Mouse (Mus musculus) ES-CJ7 (cell line): ENCODE results near the gene Esm1.
A peak's percentile ranks its signal among the peaks of the same experiment; 100 is the strongest.

Experiments
- DNase-seq: peaks from one replicate; pipeline ENCODE4 v3.0.0; 2011; ENCODE audit warnings: low read depth, low spot score

The Esm1 gene

DNA sequence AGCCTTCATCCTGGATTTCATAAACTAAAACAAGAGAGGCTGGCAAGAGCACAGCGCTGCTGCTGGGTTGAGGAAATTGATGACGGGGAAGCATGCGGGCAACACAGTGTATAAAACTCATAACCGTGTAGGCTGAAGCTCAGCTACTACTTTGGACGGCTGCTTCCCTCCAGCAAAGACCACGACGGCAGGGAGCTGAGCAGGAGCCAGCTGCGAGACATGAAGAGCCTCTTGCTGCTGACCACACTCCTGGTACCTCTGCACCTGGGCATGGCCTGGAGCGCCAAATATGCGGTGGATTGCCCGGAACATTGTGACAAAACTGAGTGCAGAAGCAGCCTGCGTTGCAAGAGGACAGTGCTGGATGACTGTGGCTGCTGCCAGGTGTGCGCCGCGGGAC is at the start of gene Esm1:
TSS of gene Esm1 (plus strand) at position 36 of the 400 bp plus-strand sequence.
- no peak for DNase-seq

DNA sequence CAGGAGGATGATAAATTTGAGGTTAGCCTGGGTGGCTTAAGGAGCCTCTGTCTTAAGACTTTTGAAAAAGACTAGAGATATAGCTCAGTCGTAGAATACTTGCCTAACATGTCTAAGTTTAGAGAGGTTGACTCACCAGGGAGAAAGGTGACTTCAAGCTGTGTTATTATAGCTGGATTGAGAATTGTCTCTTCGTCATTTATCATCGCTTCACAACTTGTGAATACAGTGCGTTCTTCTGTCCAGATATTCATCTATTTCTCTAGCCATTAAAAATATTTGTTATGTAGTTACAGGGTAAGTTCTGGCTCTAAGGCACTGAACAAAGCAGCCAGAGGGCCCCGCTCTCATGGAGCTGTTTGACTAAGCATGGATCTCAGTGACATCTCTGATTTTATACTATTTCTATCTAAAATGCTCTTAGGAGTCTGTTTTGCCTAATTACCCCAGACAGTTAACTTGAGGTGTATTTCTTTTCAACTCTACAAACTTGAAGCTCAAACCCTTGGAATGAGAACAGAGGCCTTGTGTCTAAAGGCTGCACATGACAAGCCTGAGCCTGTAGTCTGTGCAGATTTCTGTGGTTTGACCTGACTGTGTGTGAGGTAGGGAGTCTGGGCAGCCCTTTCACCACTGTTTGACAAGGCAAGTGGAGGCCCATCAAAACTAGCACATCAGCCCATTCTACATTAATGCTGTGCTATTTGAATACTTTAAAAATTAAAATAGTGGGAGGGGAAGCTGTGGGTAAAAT is 45.0 kb upstream of the Esm1 start:
- no peak for DNase-seq

DNA sequence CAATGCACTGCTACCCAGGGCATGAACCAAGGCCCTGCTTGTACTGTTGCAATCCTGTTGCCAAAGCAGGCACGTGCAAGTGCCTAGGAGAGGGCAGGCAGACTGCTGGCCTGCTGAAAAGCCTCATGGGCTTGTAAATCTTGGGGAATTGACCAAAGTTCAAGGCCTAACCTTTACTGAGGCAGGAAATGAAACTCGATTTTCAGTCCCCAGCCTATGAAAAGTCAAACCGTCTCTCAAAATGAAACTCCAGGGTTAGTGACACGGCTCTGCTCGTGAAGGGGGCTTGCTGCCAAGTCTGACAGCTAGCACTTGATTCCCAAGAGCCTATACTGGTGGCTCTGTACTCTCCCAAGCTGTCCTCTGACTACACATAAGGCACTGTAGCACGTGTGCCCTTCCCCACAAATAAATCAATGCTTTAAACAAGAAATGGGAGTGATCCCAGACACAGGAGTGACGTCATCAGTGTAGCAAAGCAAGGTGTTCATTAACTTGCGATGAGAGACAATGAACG is 41.4 kb upstream of the Esm1 start:
- DNase-seq = no peak

DNA sequence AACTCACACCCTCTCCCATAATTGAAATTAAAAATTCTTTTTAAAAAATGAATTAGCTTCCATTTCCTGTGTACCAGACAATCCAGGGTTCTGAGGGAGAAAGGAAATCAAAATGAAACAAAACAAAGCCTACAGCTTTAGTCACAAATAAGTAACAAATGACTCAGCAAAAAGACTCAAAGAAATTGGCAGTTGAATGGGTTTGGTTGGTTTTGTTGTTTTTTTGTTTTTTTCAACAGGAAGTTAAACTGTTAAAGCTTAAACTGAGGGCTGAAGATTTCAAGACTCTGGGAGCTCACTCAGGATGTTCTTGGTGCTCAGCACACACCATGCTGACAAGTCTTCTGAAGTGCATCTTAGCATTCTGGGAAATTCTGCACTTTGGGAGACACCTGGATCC is 39.2 kb upstream of the Esm1 start:
- no peak for DNase-seq

DNA sequence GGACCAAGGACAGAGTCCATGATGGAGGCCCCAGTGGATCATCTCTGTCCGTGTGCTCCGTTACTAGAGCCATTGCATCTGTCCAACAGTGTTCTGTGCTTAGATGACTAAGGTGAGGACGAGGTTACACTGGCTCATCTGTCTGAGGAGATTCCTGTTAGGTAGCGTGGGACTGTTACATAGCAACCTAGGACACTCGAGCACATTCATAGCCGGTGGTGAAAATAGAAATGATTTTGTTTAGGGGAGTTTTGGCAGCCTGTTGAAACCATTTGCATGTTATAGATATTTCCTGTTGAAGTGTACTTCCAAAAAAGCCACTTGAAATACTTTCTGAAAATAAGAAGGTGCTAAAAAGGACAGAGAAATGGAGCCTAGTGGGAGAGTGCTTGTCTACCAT is 35.3 kb upstream of the Esm1 start:
- no peak for DNase-seq

DNA sequence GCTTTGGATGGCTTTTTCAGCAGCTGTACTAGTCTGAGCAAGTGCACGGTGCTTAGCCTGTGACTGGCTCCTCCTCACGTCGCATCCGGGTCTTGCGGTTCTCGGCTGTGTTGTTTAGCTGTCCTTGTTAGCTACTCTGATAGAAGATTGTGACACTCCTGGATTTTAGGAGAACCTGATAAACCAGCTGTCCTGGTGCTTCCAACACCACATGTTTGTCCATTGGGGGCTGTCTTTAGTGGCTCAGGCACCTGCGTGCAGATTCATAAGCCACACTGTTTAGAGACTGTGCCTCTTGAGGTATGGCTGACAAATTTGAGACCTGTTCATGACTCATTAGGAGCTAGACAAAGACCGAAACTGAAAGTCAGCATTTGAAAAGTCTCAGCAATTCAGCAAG is 26.1 kb upstream of the Esm1 start:
- no peak for DNase-seq

DNA sequence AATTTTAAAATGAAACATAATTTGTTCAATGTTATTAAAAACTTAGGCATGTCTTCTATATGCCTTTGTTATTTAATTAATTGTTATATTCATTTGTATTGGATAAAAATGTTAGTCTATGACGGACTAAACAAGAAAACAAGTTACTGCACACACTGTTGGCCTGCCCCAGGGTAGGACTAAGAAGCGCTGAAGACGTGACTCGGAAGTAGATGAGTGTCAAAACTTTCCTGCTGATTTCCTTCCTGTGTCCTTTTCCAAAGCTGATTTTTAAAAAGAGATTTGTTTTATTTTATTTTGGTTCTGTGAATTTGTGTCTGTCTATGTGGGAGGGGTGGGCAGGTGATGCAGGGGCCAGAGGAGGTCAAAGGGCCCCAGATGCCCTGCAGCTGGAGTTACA is 25.7 kb upstream of the Esm1 start:
- no peak for DNase-seq

DNA sequence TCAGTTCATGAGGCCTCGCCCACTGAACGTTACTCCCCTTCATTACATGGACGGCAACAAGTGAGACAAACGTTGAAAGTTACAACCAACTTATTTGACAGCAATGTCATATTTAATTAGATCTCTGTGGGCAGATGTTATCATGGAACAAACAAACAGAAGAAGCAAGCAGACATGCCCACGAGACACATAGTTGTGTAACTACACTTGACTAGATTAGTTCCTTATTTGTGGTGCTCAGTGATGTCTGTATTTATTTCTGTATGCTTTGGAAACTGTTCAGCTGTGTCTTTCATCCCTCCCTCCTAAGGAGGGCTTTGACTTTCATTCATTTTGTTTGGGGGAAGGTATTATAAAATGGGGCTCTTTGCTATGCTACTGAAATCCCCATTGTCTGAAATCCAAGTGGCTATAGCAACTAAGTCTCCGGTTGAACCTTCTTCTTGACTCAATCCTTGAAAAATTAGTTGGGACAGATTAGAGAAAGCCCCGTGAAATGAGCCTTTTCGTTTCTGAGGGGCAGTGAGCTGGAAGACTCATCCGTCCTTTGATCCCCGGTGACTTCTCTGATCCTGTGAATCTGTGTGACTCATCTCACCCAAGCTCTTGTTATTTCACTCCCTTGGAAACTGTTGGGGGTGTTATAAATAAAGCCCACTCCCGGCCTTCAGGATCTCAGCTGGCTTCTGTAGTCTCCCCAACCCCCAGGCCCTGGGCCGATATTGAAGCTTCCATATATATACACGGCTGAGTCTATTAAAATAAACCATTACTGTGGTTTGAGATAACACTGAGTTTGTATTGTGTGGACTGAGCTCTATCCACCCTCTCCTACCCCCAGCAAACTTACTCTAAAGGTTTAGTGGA is 12.4 kb upstream of the Esm1 start:
- DNase-seq = no peak

DNA sequence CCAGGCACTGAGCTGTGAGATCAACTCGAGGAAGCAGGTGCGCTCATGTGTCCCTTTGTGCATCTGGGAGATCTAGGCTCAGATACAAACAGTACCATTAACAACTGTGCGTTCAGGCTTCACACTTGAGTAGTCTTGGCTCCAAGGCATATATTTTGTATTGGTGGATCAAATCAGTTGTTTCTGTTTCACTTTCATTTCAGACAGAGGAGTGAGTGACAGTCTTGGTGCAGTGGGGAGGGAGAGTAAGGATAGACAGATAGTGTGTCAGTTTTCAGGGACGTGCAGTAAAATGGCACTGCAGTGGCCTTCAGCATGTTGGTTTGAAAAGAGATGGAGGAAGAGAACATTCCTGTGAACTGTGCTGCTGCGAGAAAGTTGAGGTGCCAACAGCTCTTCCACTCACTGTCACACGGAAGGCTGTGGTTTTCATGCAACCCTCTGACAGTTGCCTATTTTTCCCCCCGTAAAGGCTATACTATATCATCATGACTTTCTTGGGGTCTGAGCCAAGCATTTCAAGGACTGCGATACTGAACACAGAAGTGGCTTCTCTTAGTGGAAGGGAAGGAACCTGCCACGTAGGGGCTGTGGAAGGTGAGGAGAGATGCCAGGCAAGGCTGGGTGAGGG is 11.5 kb upstream of the Esm1 start:
- no peak for DNase-seq

DNA sequence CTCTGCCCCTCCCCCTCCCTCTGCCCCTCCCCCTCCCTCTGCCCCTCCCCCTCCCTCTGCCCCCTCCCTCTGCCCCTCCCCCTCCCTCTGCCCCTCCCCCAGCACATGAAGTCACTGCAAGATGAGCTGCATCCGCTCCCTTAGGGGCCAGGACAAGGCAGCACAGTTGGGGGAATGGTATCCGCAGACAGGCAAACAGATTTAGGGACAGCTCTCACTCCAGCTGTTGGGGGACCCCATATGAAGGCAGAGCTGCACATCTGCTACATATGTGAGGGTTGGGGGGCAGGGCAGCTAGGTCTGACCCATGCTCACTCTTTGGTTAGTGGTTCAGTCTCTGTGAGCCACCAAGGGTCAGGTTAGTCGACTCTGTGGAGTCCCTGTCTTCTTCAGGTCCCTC is 10.1 kb upstream of the Esm1 start:
- peak; percentile 14 for DNase-seq

DNA sequence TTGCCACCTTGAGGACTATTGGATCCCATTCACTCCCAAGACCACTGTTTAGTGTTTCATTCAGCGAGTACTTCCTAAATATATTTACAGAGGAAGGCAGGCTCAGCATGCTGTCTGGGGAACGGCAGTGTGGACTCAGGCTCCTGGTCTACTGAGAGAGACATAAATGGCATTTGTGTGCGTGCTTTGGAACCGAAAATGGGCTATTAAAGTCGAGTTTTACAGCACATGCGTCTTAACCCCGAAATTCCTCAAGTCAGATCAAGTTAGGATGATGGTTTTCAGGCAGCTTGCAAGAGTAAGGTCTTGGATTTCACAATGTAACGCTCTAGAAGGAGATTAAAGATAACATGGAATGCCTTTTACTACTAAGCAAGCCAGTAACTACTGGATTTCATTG is 8.7 kb upstream of the Esm1 start:
- DNase-seq = no peak

DNA sequence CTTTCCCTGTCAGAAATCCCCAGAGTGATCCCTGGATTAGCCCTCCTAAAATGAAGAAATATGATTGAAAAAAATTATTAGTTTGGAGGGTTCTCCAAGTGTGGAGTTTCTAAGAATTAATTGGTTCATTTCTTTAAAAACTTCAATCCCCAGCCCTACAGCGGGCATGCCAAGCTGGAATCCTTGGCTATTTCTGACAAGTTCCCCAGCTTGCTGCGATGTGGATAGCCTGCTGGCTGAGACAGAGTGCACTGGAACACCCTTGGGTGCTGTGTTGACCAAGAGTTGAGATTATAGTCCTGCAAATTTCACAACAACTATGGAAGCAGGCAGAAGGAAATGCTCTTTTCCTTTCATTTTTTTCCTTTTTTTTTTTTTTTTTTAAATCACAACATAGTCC is 7.8 kb upstream of the Esm1 start:
- DNase-seq = no peak

DNA sequence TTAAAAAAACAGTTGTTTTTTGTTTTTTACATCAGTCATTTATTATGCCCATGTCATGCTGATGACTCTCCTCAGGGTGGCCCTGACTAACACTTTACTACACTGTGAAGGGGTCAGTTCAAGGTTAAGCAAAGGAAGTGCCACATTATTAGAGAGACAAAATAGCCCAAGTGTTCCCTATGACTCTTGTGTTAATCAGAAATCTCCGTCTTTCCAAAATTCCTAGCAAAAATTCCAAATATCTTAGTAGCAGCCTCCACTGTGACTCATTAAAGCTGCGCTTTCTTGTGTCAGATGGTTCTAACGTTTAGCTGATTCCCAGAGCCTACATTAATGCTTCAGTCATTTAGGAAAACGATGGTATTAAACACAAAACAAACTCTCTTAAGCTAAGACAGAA is 7.3 kb upstream of the Esm1 start:
- no peak for DNase-seq

DNA sequence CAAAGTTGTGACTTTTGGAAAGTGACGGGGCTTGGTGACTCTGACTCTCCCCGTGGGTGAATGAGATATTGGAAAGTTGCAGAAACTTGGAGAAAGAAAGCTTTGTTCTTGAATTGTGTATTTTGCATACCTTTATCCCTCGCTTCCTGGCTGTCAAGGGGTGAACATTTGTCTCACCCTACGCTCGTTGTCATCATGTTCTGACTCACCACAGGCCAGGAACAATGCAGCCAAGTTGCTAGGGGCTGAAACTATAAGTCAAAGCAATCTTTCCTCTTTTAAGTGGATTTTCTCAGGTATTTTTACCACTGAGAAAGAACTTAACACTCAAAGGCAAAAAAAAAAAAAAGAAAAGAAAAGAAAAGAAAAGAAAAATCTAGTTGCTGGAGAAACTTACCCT is 6.3 kb upstream of the Esm1 start:
- DNase-seq = no peak

DNA sequence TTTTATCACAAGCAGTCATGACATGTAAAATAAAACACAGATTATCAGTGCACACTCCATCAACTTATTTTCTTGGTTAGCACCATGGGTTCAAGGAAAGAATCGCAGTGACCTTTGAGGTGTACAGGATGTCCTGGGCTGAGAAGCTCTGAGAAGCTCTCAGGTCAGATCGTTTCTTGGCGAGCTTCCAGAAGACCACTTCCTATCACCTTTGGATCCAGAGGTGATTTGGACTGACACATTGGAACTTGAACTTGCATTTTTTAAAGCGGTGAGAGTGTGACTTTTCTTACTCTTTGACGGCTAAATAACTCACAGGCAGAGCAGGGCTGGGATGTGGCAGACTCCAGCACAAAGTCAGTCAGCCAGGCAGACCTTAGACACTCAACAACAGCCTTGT is 4.1 kb upstream of the Esm1 start:
- no peak for DNase-seq

DNA sequence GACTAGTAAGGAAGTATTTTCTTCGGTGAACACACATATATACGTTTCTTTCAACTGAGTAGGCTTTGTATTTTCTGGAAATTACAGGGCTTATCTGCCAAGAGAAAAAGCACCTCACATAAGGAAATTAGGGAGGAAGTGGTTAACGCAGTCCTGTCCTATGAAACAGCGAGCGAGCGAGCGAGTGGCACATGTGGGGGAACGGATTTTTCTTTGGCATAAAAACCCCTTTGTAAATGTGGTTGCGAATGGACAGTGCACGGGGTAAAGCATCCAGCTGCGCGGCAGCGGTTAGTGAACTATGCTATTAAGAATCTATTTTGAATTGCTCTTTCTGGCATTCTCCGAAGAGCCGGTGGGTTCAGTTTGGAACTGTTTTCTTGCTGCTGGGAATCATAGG is 1.9 kb downstream of the Esm1 start:
- DNase-seq = no peak

DNA sequence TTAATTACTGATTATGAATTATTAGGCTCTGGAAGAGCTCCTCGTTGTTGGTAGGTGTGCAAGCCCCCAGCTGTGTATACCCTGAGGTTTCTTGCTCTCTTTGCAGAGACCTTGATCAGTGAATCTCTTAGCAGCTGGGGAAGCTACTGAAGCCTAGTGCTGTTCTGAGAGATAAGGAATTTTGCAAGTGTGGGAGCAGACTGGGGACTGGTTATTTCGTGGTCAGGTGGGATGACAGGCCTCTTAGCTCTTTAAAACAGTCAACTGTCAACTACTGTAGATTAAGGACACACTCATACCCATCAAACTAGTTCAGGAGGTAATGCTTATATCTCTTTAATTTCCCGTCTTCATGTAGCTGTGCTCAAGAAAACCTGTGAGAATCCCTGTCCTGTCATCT is 2.9 kb downstream of the Esm1 start:
- DNase-seq = no peak

DNA sequence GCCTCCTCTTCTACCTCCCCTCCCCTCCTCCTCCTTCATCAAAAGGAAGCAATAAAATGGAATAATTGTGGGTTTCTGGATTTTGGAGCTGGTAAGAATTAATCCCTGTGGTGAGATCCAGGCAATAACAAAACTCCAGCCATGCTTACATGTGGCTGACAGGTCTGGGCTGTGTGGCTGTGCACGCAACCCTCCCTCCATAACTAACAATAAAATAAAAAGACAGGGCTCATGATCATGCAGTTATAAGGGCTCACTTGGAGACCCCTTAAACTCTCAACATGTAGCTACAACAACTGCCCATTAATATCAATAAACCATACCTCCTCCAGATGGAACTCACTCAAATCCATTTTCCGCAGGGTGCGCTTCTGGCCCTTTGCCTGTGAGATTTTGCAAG is 4.4 kb downstream of the Esm1 start:
- no peak for DNase-seq

DNA sequence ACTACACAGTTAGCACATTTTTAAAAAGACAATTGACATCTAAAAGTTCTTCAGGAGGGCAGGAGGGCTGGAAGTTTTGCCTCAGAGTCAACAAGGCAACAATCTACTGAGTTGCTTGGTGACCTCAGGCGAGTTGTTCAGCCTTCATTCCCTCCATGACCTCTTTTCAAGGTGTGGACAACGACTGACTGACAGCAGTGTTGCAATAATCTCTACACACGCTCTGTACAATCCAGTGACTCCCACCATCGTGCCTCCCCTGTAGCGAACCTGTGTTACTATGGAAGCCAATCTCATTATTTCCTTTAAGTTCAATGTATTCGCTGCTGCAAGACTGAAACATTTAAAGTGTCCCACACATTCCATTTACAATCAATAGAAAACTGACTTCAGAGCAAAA is 12.4 kb downstream of the Esm1 start:
- no peak for DNase-seq

DNA sequence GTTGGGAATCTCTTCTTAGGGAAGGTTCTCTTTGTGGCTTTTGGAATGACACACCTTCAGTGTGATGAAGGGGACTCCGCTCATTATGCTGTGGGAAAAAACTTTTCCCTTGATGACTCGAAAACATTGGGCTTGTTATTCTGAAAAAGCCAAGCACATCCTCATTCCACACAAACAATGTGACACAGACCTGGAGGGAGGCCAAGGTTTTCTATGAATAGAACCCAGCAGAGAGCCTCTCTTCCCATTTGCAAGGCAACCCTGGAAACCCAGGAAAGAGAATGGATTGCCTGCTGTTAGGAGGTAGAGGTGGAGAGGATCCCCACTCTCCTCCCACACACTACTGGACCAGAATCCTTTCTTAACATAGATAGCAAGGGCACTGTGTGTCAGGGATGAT is 14.6 kb downstream of the Esm1 start:
- peak; percentile 83 for DNase-seq

DNA sequence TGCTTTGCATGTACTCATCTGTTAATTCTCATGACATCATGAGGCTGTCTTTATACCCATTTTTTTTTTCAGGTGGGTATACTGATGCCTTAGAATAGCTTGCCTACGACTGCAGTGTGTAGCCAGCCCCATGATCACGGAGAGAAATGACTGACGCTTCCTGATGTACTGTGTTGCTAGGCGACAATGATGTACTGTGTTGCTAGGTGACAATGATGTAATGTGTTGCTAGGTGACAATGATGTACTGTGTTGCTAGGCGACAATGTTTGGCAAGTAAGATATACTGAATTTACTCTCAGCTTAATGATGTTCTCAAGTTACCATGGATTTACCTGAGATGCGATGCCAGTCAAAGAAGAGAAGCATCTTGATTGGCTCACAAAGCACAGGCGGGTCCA is 16.4 kb downstream of the Esm1 start, which contains the start of gene Gzmk:
TSS of gene Gzmk (minus strand) at position 98 of the 400 bp plus-strand sequence.
- peak; percentile 11 for DNase-seq

DNA sequence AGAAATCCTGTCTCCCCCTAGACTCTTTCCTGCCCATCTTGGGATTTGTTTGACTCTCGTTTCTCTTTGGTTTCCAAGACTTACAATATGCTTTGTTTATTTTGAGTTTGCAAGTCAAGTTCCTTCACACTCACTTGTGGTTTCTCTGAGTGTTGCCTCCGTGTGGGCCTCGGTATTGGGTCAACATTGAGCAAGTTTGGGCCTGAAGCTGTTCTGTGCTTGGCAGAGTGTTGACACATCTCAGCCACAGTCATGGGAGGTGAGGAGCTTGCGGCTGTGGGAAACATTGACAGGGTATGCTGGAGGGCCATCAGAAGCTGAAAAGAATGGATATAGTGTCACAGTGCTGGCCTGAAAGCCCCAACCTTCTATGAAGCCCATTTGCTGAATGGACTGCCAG is 17.6 kb downstream of the Esm1 start:
- DNase-seq = no peak
